Mouse (Mus musculus) hindbrain, embryonic 14.5 days (tissue): Measurements from ENCODE around the gene Cdh4. TPM values are rescaled to one million over a fixed set of nuclear protein-coding genes. Genes with fewer than 3 reads are reported as not detected.
A peak's percentile ranks its signal among the peaks of the same experiment; 100 is the strongest.

ENCODE experiments used
- ATAC-seq: fragments of 200-750 bp; cut with Nextera tagmentation; 2 replicates; pipeline ENCODE4 v1.8.0; 2017; ENCODE audit warnings: moderate number of reproducible peaks, mild to moderate bottlenecking, moderate TSS enrichment, moderate library complexity; ENCODE audit not compliant: low FRiP score
- DNase-seq: peaks from one replicate; pipeline ENCODE4 v3.0.0-alpha.2; 2015; ENCODE audit warnings: low spot score
- H3K27ac ChIP-seq: fragments of 300-500 bp; sonication (generic); 2 replicates; pipeline ENCODE4 v1.5.1; 2014; ENCODE audit warnings: mild to moderate bottlenecking, moderate library complexity
- H3K27me3 ChIP-seq: fragments of 300-500 bp; sonication (generic); 2 replicates; pipeline ENCODE4 v1.6.1; 2014; ENCODE audit warnings: mild to moderate bottlenecking, low read length, mixed read lengths; ENCODE audit not compliant: control insufficient read depth, insufficient read depth
- H3K36me3 ChIP-seq: fragments of 300-500 bp; sonication (generic); replicated peaks from 2 replicates; pipeline ENCODE4 v1.6.1; 2014; ENCODE audit not compliant: control insufficient read depth, insufficient read depth
- H3K4me1 ChIP-seq: fragments of 300-500 bp; sonication (generic); replicated peaks from 2 replicates; pipeline ENCODE4 v1.6.1; 2014; ENCODE audit warnings: antibody characterized with exemption, low read length, mixed read lengths; ENCODE audit not compliant: control insufficient read depth, insufficient read depth
- H3K4me2 ChIP-seq: fragments of 300-500 bp; sonication (generic); replicated peaks from 2 replicates; pipeline ENCODE4 v1.6.1; 2014; ENCODE audit warnings: mild to moderate bottlenecking, moderate library complexity
- H3K4me3 ChIP-seq: fragments of 300-500 bp; sonication (generic); replicated peaks from 2 replicates; pipeline ENCODE4 v1.5.1; 2014; ENCODE audit warnings: mild to moderate bottlenecking, low read length
- H3K9ac ChIP-seq: fragments of 300-500 bp; sonication (generic); 2 replicates; pipeline ENCODE4 v1.6.1; 2014
- H3K9me3 ChIP-seq: fragments of 300-500 bp; sonication (generic); 2 replicates; pipeline ENCODE4 v1.6.1; 2016; ENCODE audit warnings: low read length; ENCODE audit not compliant: control insufficient read depth
- WGBS: fragments of 180-500 bp; shearing (Covaris S2); extraction: QIAGEN DNeasy Blood & Tissue Kit; methylation state at CpG from one replicate; pipeline ENCODE4 v1.1.7; 2014; 5-methylcytosine and 5-hydroxymethylcytosine counted together
- polyA plus RNA-seq: library from polyadenylated mRNA; unstranded; fragments of >200 nt; fragmentation: Nextera tagmentation; extraction: Ambion mirVana; gene quantifications from 2 replicates; pipeline ENCODE4 v1.2.1, GENCODE M21; 2014

Cdh4 gene
- polyA plus RNA-seq, 1 experiment from 2014 or later, result 32.8 TPM

GRCm38 (mm10) chr2:179539532-179540245, 97.5 kb downstream of the Cdh4 start:
- Histone ChIP-seq H3K4me2 (no peak overlapping the region), H3K4me1 (peaks cover 36% of the 10 kb centered on the region), H3K9me3 (no peaks in the 10 kb centered on the region), H3K36me3 (no peaks in the 10 kb centered on the region), H3K4me3 (no peak overlapping the region), H3K27me3 (no peaks in the 10 kb centered on the region), H3K9ac (peak overlapping the region; percentile 26; the same call in 1 of the 2 replicates), H3K27ac (0 out of 2 replicates have a peak overlapping the region, but pooled peaks have one; percentile 15)
- ATAC-seq (no peak), DNase-seq (no peak)
- WGBS, result 10% methylated on average over 9 of the region's 9 CpGs

GRCm38 (mm10) chr2:179541096-179541495, 98.9 kb downstream of the Cdh4 start:
- no peak overlapping the region for H3K4me2 ChIP-seq
- no peak overlapping the region for H3K27ac ChIP-seq
- H3K4me3 ChIP-seq, result no peak overlapping the region
- no peaks in the 10 kb centered on the region for H3K9me3 ChIP-seq
- H3K4me1 ChIP-seq, result peaks cover 36% of the 10 kb centered on the region
- ATAC-seq, result no peak
- H3K9ac ChIP-seq, result no peak overlapping the region
- H3K27me3 ChIP-seq, result no peaks in the 10 kb centered on the region
- no peaks in the 10 kb centered on the region for H3K36me3 ChIP-seq
- 91% methylated on average over 4 of the region's 4 CpGs for WGBS
- no peak for DNase-seq

GRCm38 (mm10) chr2:179547627-179548026, 105.4 kb downstream of the Cdh4 start:
- H3K27me3 ChIP-seq, result no peaks in the 10 kb centered on the region
- no peaks in the 10 kb centered on the region for H3K9me3 ChIP-seq
- no peak for ATAC-seq
- H3K4me3 ChIP-seq, result no peak overlapping the region
- WGBS, result 62% methylated on average over 5 of the region's 5 CpGs
- H3K9ac ChIP-seq, result no peak overlapping the region
- no peaks in the 10 kb centered on the region for H3K4me1 ChIP-seq
- H3K4me2 ChIP-seq, result no peak overlapping the region
- no peaks in the 10 kb centered on the region for H3K36me3 ChIP-seq
- no peak overlapping the region for H3K27ac ChIP-seq
- DNase-seq, result no peak

- H3K4me3 ChIP-seq, result no peak overlapping the region
- 90% methylated on average over 4 of the region's 4 CpGs for WGBS
- H3K27ac ChIP-seq, result no peak overlapping the region
- peaks cover 11% of the 10 kb centered on the region; the same call in 1 of the 2 replicates for H3K4me1 ChIP-seq
- no peaks in the 10 kb centered on the region for H3K9me3 ChIP-seq
- no peaks in the 10 kb centered on the region for H3K36me3 ChIP-seq
- H3K9ac ChIP-seq, result no peak overlapping the region
- H3K4me2 ChIP-seq, result no peak overlapping the region
- H3K27me3 ChIP-seq, result no peaks in the 10 kb centered on the region; the same call in 1 of the 2 replicates
- DNase-seq (no peak), ATAC-seq (no peak)
These were observed 113.7 kb downstream of the Cdh4 start for GRCm38 (mm10) chr2:179555928-179556327.

GRCm38 (mm10) chr2:179562350-179562749, 120.1 kb downstream of the Cdh4 start:
- H3K4me2 ChIP-seq, result no peak overlapping the region
- no peak overlapping the region for H3K27ac ChIP-seq
- no peak for DNase-seq
- no peaks in the 10 kb centered on the region; the same call in 1 of the 2 replicates for H3K27me3 ChIP-seq
- H3K9me3 ChIP-seq, result no peaks in the 10 kb centered on the region
- no peak overlapping the region for H3K9ac ChIP-seq
- no peak for ATAC-seq
- peaks cover 18% of the 10 kb centered on the region; the same call in 1 of the 2 replicates for H3K4me1 ChIP-seq
- H3K4me3 ChIP-seq, result no peak overlapping the region
- H3K36me3 ChIP-seq, result no peaks in the 10 kb centered on the region
- WGBS, result 86% methylated on average over 2 of the region's 2 CpGs

- 42% methylated on average over 12 of the region's 12 CpGs for WGBS
- no peak overlapping the region; the same call in 1 of the 2 replicates for H3K9ac ChIP-seq
- no peak overlapping the region for H3K4me2 ChIP-seq
- H3K9me3 ChIP-seq, result no peaks in the 10 kb centered on the region
- ATAC-seq (no peak), DNase-seq (no peak)
- H3K36me3 ChIP-seq, result no peaks in the 10 kb centered on the region
- H3K4me3 ChIP-seq, result no peak overlapping the region
- H3K27ac ChIP-seq, result 0 out of 2 replicates have a peak overlapping the region, but pooled peaks have one; percentile 14
- no peaks in the 10 kb centered on the region for H3K27me3 ChIP-seq
- H3K4me1 ChIP-seq, result peaks cover 26% of the 10 kb centered on the region; the same call in 1 of the 2 replicates
These were observed 123.4 kb downstream of the Cdh4 start for GRCm38 (mm10) chr2:179565611-179566010.

GRCm38 (mm10) chr2:179567886-179568285, 125.7 kb downstream of the Cdh4 start:
- Histone ChIP-seq H3K9ac (no peak overlapping the region), H3K4me1 (peaks cover 33% of the 10 kb centered on the region; the same call in 1 of the 2 replicates), H3K36me3 (no peaks in the 10 kb centered on the region), H3K9me3 (no peaks in the 10 kb centered on the region), H3K4me2 (no peak overlapping the region), H3K4me3 (no peak overlapping the region), H3K27ac (no peak overlapping the region), H3K27me3 (no peaks in the 10 kb centered on the region)
- ATAC-seq, result no peak
- no peak for DNase-seq
- whole genome bisulfite sequencing, result 94% methylated on average over 8 of the region's 8 CpGs

- H3K4me3 ChIP-seq, result no peak overlapping the region
- no peak for DNase-seq
- no peak overlapping the region for H3K9ac ChIP-seq
- no peak overlapping the region for H3K27ac ChIP-seq
- no peak for ATAC-seq
- H3K4me2 ChIP-seq, result no peak overlapping the region
- H3K36me3 ChIP-seq, result no peaks in the 10 kb centered on the region
- H3K27me3 ChIP-seq, result no peaks in the 10 kb centered on the region
- 40% methylated on average over 10 of the region's 10 CpGs for WGBS
- H3K4me1 ChIP-seq, result peaks cover 39% of the 10 kb centered on the region
- H3K9me3 ChIP-seq, result no peaks in the 10 kb centered on the region
These were observed 126.9 kb downstream of the Cdh4 start for GRCm38 (mm10) chr2:179569171-179569570.

- Histone ChIP-seq H3K9ac (no peak overlapping the region), H3K27ac (no peak overlapping the region), H3K4me2 (no peak overlapping the region), H3K4me1 (peaks cover 27% of the 10 kb centered on the region), H3K27me3 (no peaks in the 10 kb centered on the region), H3K9me3 (no peaks in the 10 kb centered on the region), H3K4me3 (no peak overlapping the region), H3K36me3 (no peaks in the 10 kb centered on the region)
- WGBS, result 21% methylated on average over 6 of the region's 6 CpGs
- DNase-seq (no peak), ATAC-seq (peak; percentile 39; the same call in 1 of the 2 replicates)
These were observed 129.0 kb downstream of the Cdh4 start for GRCm38 (mm10) chr2:179571175-179571769.
